Mouse (Mus musculus): ENCODE data around the gene Luc7l.

The Luc7l gene

GRCm38 (mm10) chr17:26252539-26253251, at the start of gene Luc7l:
TSS of gene Luc7l (plus strand) at chr17:26252896.
- CTCF ChIA-PET: interaction anchor here (0.7 kb wide), 1 partner anchor 139 kb away, joined by 8 read pairs; the partner anchor contains the start of gene Tmem8

GRCm38 (mm10) chr17:26203321-26203811, 49.3 kb upstream of the Luc7l start:
- CTCF ChIA-PET: no interaction called here

GRCm38 (mm10) chr17:26204766-26205165, 47.9 kb upstream of the Luc7l start:
- CTCF ChIA-PET: no interaction called here

- CTCF ChIA-PET: no interaction called here
These were observed 46.3 kb upstream of the Luc7l start for GRCm38 (mm10) chr17:26206392-26206791.

GRCm38 (mm10) chr17:26207686-26208085, 45.0 kb upstream of the Luc7l start, which contains the start of gene Arhgdig:
TSS of gene Arhgdig (minus strand) at chr17:26207786.
- CTCF ChIA-PET: no interaction called here

- CTCF ChIA-PET: no interaction called here
These were observed 40.5 kb upstream of the Luc7l start for GRCm38 (mm10) chr17:26212241-26212640.

- CTCF ChIA-PET: no interaction called here
These were observed 40.0 kb upstream of the Luc7l start for GRCm38 (mm10) chr17:26212681-26213080.

GRCm38 (mm10) chr17:26221508-26221907, 31.2 kb upstream of the Luc7l start:
- CTCF ChIA-PET: no interaction called here

- CTCF ChIA-PET: no interaction called here
These were observed 27.5 kb upstream of the Luc7l start for GRCm38 (mm10) chr17:26225150-26225549.

GRCm38 (mm10) chr17:26229776-26230175, 22.9 kb upstream of the Luc7l start:
- CTCF ChIA-PET: no interaction called here

- CTCF ChIA-PET: no interaction called here
These were observed 21.5 kb upstream of the Luc7l start for GRCm38 (mm10) chr17:26231156-26231555.

GRCm38 (mm10) chr17:26232863-26233262, 19.8 kb upstream of the Luc7l start:
- CTCF ChIA-PET: no interaction called here

GRCm38 (mm10) chr17:26234386-26234785, 18.3 kb upstream of the Luc7l start:
- CTCF ChIA-PET: no interaction called here

- CTCF ChIA-PET: no interaction called here
These were observed 17.4 kb upstream of the Luc7l start for GRCm38 (mm10) chr17:26235077-26235815.

GRCm38 (mm10) chr17:26237667-26238066, 15.0 kb upstream of the Luc7l start:
- CTCF ChIA-PET: no interaction called here

- CTCF ChIA-PET: no interaction called here
These were observed 13.1 kb upstream of the Luc7l start for GRCm38 (mm10) chr17:26239551-26239950.

- CTCF ChIA-PET: no interaction called here
These were observed 12.4 kb upstream of the Luc7l start for GRCm38 (mm10) chr17:26240120-26240790.

- CTCF ChIA-PET: no interaction called here
These were observed 11.7 kb upstream of the Luc7l start for GRCm38 (mm10) chr17:26240990-26241389.

GRCm38 (mm10) chr17:26243471-26244100, 9.1 kb upstream of the Luc7l start:
- CTCF ChIA-PET: no interaction called here

GRCm38 (mm10) chr17:26244101-26244841, 8.4 kb upstream of the Luc7l start, which contains the start of gene Fam234a:
TSS of gene Fam234a (minus strand) at chr17:26244242.
- CTCF ChIA-PET: interaction anchor here (0.6 kb wide), 1 partner anchor 122 kb away, joined by 3 read pairs; no protein-coding TSS in a partner anchor

GRCm38 (mm10) chr17:26251886-26252538, 684 bp upstream of the Luc7l start:
- CTCF ChIA-PET: interaction anchor here (0.7 kb wide), 2 partner anchors 17 to 138 kb away, joined by 3 to 8 read pairs; partner anchors contain the start of gene Tmem8

Data from spleen, embryonic (tissue).